Mouse (Mus musculus) bone marrow macrophage, adult 2 months (primary cell): ENCODE results near the gene Ctc1.

ENCODE experiments used
- CTCF ChIP-seq: IDR thresholded peaks from 2 replicates; pipeline ENCODE4 v1.5.1; 2012; ENCODE audit warnings: low read depth, mild to moderate bottlenecking, low read length, moderate library complexity
- POLR2A ChIP-seq: IDR thresholded peaks from 2 replicates; pipeline ENCODE4 v1.6.1; 2012; ENCODE audit warnings: mild to moderate bottlenecking, low read depth, low read length, borderline replicate concordance

- TF ChIP-seq POLR2A, result no peak
- no peak for TF ChIP-seq CTCF
Measured at GRCm38 (mm10) chr11:69073951-69074775, 58.5 kb downstream of the Ctc1 start.
